Mouse (Mus musculus) stomach, postnatal 0 days (tissue): Measurements from ENCODE around the gene Slc16a13. TPM values are rescaled to one million over a fixed set of nuclear protein-coding genes. Genes with fewer than 3 reads are reported as not detected.

Source experiments
- ATAC-seq: fragments of 200-750 bp; cut with Nextera tagmentation; 2 replicates; pipeline ENCODE4 v1.8.0; 2017; ENCODE audit not compliant: low FRiP score, low TSS enrichment
- DNase-seq: peaks from one replicate; pipeline ENCODE4 v3.0.0-alpha.2; 2016; ENCODE audit warnings: low spot score
- H3K27ac ChIP-seq: fragments of 300-500 bp; sonication (generic); replicated peaks from 2 replicates; pipeline ENCODE4 v1.5.1; 2014; ENCODE audit warnings: mild to moderate bottlenecking, control low read depth
- H3K27me3 ChIP-seq: fragments of 300-500 bp; sonication (generic); 2 replicates; pipeline ENCODE4 v1.6.1; 2014; ENCODE audit warnings: low read length; ENCODE audit not compliant: control insufficient read depth, insufficient read depth
- H3K36me3 ChIP-seq: fragments of 300-500 bp; sonication (generic); 2 replicates; pipeline ENCODE4 v1.6.1; 2014; ENCODE audit warnings: low read length, mixed read lengths; ENCODE audit not compliant: control insufficient read depth, insufficient read depth
- H3K4me1 ChIP-seq: fragments of 300-500 bp; sonication (generic); replicated peaks from 2 replicates; pipeline ENCODE4 v1.6.1; 2014; ENCODE audit warnings: antibody characterized with exemption; ENCODE audit not compliant: control insufficient read depth, insufficient read depth
- H3K4me2 ChIP-seq: fragments of 300-500 bp; sonication (generic); replicated peaks from 2 replicates; pipeline ENCODE4 v1.6.1; 2014; ENCODE audit warnings: low read depth, mild to moderate bottlenecking, control low read depth, moderate library complexity
- H3K4me3 ChIP-seq: fragments of 300-500 bp; sonication (generic); 2 replicates; pipeline ENCODE4 v1.5.1; 2014; ENCODE audit warnings: low read depth, low read length, control low read depth
- H3K9ac ChIP-seq: fragments of 300-500 bp; sonication (generic); 2 replicates; pipeline ENCODE4 v1.6.1; 2014; ENCODE audit warnings: mild to moderate bottlenecking, low read length, control low read depth, mixed read lengths
- H3K9me3 ChIP-seq: fragments of 300-500 bp; sonication (generic); 2 replicates; pipeline ENCODE4 v1.6.1; 2016; ENCODE audit warnings: low read length; ENCODE audit not compliant: control insufficient read depth
- CTCF ChIP-seq: IDR thresholded peaks from 2 replicates; pipeline ENCODE4 v1.5.1; 2016; ENCODE audit warnings: antibody characterized with exemption, low read depth, mild to moderate bottlenecking, moderate library complexity
- EP300 ChIP-seq: optimal IDR thresholded peaks from 2 replicates; pipeline ENCODE3; 2016; ENCODE audit warnings: antibody characterized with exemption
- WGBS: fragments of 180-500 bp; shearing (Covaris S2); extraction: QIAGEN DNeasy Blood & Tissue Kit; methylation state at CpG from one replicate; pipeline ENCODE4 v1.1.7; 2014; 5-methylcytosine and 5-hydroxymethylcytosine counted together
- polyA plus RNA-seq: library from polyadenylated mRNA; unstranded; fragments of >200 nt; fragmentation: Nextera tagmentation; extraction: Ambion mirVana; gene quantifications from 2 replicates; pipeline ENCODE4 v1.2.1, GENCODE M21; 2015

Gene Slc16a13
- polyA plus RNA-seq, 1 experiment from 2014 or later: 6.1 TPM

DNA sequence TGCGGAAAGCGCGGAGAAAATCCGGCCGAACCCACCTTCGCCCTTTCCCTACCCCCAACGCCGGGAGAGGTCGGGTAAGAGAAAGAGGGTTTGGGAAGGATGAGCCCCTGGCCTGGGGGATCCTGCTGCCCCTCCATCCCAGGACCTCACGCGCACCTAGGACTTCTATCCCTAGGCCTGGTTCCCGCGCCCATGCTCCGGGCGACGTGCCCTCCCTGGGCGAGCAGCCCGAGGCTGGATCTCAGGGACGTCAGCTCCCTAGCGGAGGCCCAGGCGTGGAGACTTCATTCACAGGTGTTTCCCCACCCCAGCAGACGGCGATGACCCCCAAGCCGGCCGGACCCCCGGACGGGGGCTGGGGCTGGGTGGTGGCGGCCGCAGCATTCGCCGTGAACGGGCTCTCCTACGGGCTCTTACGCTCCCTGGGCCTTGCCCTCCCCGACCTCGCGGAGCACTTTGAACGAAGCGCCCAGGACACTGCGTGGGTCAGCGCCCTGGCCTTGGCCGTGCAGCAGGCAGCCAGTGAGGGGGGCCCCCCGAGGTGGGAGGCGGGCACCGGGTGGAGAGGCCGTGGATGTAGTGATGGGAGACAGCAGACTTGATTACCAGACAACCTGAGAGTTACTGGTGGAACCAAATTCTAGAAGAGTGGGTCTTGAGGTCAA, 6.5 kb downstream of the Slc16a13 start:
- Histone ChIP-seq H3K27ac (no peak overlapping the region), H3K27me3 (peaks cover 3% of the 10 kb centered on the region; the same call in 1 of the 2 replicates), H3K9ac (peak overlapping the region; percentile 41), H3K4me2 (peak overlapping the region; percentile 58), H3K4me1 (peaks cover 3% of the 10 kb centered on the region; the same call in 1 of the 2 replicates), H3K36me3 (no peaks in the 10 kb centered on the region), H3K4me3 (peak overlapping the region; percentile 29), H3K9me3 (no peaks in the 10 kb centered on the region)
- no peak for DNase-seq
- peak; percentile 19; the same call in 1 of the 2 replicates for ATAC-seq
- no peak for TF ChIP-seq CTCF
- no peak for TF ChIP-seq EP300
- 2% methylated on average over 44 of the region's 46 CpGs for WGBS

DNA sequence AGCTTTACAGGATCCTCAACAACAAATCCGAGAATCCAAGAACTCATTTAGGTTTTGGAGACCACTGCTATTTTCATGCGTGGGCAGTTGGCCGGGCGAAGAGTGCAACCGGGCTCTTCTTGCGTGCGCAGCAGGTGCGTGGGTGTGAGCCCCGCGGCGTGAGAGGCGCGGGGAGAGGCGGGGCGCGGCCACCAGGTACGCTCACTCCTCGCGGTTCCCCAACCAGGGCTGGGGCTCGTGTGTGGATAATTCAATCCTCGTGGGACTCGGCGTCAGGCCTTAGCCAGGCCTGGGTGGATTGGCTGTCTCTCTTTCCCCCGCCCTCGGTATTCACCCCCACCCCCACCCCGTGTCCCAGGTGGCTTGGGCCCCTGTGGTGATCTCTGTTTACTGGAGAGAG, 7.1 kb downstream of the Slc16a13 start:
- peak; percentile 40 for ATAC-seq
- Histone ChIP-seq H3K9me3 (no peaks in the 10 kb centered on the region), H3K4me3 (peak overlapping the region; percentile 29), H3K27me3 (peaks cover 3% of the 10 kb centered on the region; the same call in 1 of the 2 replicates), H3K27ac (no peak overlapping the region), H3K9ac (peak overlapping the region; percentile 41), H3K4me2 (peak overlapping the region; percentile 58), H3K4me1 (peaks cover 3% of the 10 kb centered on the region; the same call in 1 of the 2 replicates), H3K36me3 (no peaks in the 10 kb centered on the region)
- 7% methylated on average over 23 of the region's 26 CpGs for WGBS
- TF ChIP-seq CTCF (no peak), EP300 (no peak)
- no peak for DNase-seq

DNA sequence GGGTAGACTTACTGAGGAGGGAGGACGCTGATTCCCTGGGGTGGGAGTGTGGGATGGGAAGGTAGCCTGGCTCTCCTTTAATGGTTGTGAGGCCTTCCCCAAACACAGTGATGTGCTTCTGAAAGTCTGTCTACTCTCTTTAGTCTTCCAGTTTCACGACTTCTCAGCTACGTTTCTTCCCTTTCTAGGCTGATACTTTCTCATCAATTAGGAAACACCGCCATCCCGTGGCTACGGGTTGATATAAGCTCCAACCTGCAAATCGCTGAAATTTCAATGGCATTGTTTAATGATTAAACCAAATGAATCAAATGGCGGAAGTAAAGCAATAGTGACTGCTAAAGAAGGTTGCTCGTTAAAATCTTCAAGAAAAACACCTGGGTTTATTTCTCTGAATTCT, 8.0 kb downstream of the Slc16a13 start:
- no peak overlapping the region for H3K4me3 ChIP-seq
- ATAC-seq: no peak
- peak overlapping the region; percentile 58; the same call in 1 of the 2 replicates for H3K4me2 ChIP-seq
- H3K9me3 ChIP-seq: no peaks in the 10 kb centered on the region
- H3K4me1 ChIP-seq: peaks cover 3% of the 10 kb centered on the region; the same call in 1 of the 2 replicates
- TF ChIP-seq EP300: no peak
- TF ChIP-seq CTCF: peak; percentile 89
- no peak overlapping the region for H3K9ac ChIP-seq
- DNase-seq: peak; percentile 86
- 11% methylated on average over 9 of the region's 9 CpGs for WGBS
- H3K27me3 ChIP-seq: peaks cover 3% of the 10 kb centered on the region; the same call in 1 of the 2 replicates
- H3K36me3 ChIP-seq: no peaks in the 10 kb centered on the region
- 0 out of 2 replicates have a peak overlapping the region, but pooled peaks have one; percentile 35 for H3K27ac ChIP-seq

DNA sequence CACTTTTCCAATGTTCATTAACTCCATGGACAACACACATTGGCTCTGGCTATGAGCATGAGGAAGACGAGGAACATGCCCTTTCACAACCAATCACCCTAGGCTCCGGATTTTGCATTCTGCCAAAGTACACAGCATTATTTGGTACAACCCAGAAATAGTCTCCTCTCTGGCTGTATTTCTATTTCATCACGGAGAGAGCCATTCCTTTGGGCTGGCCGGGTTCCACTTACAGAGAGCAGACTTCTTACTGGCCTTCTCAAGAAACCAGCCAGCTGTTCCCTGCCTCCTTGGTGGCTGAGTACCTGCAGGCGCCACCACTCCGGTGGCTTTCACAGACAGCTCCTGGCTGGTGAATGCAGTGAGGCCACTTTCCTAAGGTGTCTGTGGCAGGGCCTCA, 8.4 kb downstream of the Slc16a13 start, which contains the start of gene Slc16a11:
Slc16a11 (plus strand) TSS at position 330 of the 400 bp plus-strand sequence.
- Histone ChIP-seq H3K4me1 (peaks cover 3% of the 10 kb centered on the region; the same call in 1 of the 2 replicates), H3K4me2 (peak within 1 kb of the TSS; percentile 58), H3K27me3 (peaks cover 3% of the 10 kb centered on the region; the same call in 1 of the 2 replicates), H3K36me3 (no peaks in the 10 kb centered on the region), H3K27ac (0 out of 2 replicates have a peak within 1 kb of the TSS, but pooled peaks have one; percentile 35), H3K4me3 (peak within 1 kb of the TSS; percentile 29), H3K9ac (no peak within 1 kb of the TSS), H3K9me3 (no peaks in the 10 kb centered on the region)
- no peak for DNase-seq
- WGBS: 48% methylated on average over 6 of the region's 6 CpGs
- TF ChIP-seq CTCF (no peak), EP300 (no peak)
- no peak for ATAC-seq

DNA sequence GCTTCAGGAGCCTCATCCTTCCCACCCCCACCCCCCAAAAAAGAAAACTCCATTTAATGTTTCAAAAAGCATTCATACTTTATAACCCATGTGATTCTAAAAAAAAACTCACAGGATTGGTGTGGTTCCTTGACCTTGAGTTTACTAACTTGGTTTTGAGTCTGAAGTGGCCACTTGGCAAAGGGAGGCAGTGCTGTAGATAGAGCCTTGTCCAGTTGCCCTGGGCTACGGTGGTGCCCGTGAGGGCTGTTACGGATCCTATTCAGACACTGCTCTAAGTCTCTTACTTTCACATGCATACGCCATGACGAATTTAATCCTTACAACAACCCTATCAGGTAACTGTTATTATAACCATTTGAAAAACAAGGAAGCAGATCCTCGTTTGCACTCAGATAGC, 8.9 kb downstream of the Slc16a13 start:
- Histone ChIP-seq H3K4me3 (no peak overlapping the region), H3K4me2 (no peak overlapping the region), H3K27ac (no peak overlapping the region), H3K27me3 (peaks cover 3% of the 10 kb centered on the region; the same call in 1 of the 2 replicates), H3K9ac (no peak overlapping the region), H3K36me3 (no peaks in the 10 kb centered on the region), H3K9me3 (no peaks in the 10 kb centered on the region), H3K4me1 (peaks cover 3% of the 10 kb centered on the region; the same call in 1 of the 2 replicates)
- DNase-seq (no peak), ATAC-seq (no peak)
- 79% methylated on average over 6 of the region's 6 CpGs for WGBS
- no peak for TF ChIP-seq CTCF

DNA sequence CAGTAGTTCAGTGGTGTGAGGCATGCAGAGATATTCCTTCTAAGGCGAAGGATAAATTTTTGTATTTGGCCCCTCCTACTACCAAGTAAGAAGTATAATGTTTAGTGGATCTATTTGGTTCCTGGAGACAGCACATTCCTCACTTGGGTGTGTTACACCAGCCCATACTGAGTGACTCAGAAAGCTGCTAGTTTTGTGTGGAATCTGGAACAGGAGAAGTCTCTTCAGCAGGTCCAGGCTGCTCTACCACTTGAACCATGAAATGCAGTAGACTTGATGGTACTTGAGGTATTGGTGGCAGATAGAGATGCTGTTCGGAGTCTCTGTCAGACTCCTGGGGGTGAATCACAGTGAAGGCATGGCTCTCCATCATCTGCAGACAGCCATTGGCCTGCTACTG, 10.2 kb downstream of the Slc16a13 start:
- ATAC-seq (no peak), DNase-seq (no peak)
- no peak overlapping the region for H3K4me3 ChIP-seq
- peaks cover 3% of the 10 kb centered on the region; the same call in 1 of the 2 replicates for H3K27me3 ChIP-seq
- peaks cover 3% of the 10 kb centered on the region; the same call in 1 of the 2 replicates for H3K4me1 ChIP-seq
- H3K9me3 ChIP-seq: no peaks in the 10 kb centered on the region
- H3K36me3 ChIP-seq: no peaks in the 10 kb centered on the region
- no peak overlapping the region for H3K27ac ChIP-seq
- no peak overlapping the region for H3K9ac ChIP-seq
- 71% methylated on average over 2 of the region's 2 CpGs for WGBS
- H3K4me2 ChIP-seq: no peak overlapping the region
- TF ChIP-seq CTCF (no peak), EP300 (peak; percentile 67)
